Mouse (Mus musculus): Measurements from ENCODE around the gene Edf1. TPM values are rescaled to one million over a fixed set of nuclear protein-coding genes. Genes with fewer than 3 reads are reported as not detected.
A peak's percentile ranks its signal among the peaks of the same experiment; 100 is the strongest.

Edf1 gene
- polyA plus RNA-seq (2014; fragmentation: Nextera tagmentation; extraction: Ambion mirVana), result 380 and 436 TPM in 2 replicates

GRCm38 (mm10) chr2:25557221-25557963 lies at the start of gene Edf1:
TSS of gene Edf1 (plus strand) at chr2:25557847.
- peak; percentile 97 for ATAC-seq (ENCODE audit: low FRiP score)
- Histone ChIP-seq H3K9me3 (ENCODE audit: control insufficient read depth, low read length) (no peaks in the 10 kb centered on the region), H3K9ac (ENCODE audit: low read depth, low read length) (peak within 1 kb of the TSS; percentile 94), H3K4me3 (ENCODE audit: low read depth, low read length) (peak within 1 kb of the TSS; percentile 97), H3K36me3 (ENCODE audit: control insufficient read depth, insufficient read depth, low read length) (peaks cover 8% of the 10 kb centered on the region), H3K27me3 (ENCODE audit: control insufficient read depth, insufficient read depth, low read length) (no peaks in the 10 kb centered on the region), H3K4me1 (replicated peaks; ENCODE audit: control insufficient read depth, insufficient read depth, low read length) (peaks cover 3% of the 10 kb centered on the region; the same call in 1 of the 2 replicates), H3K4me2 (replicated peaks; ENCODE audit: low read depth, low read length) (peak within 1 kb of the TSS; percentile 84), H3K27ac (ENCODE audit: low read depth, low read length) (peak within 1 kb of the TSS; percentile 70)
- WGBS, result under 1% methylated on average over 61 of the region's 61 CpGs
- peak; percentile 95 for DNase-seq (ENCODE audit: low spot score)

- Histone ChIP-seq H3K9me3 (ENCODE audit: control insufficient read depth, low read length) (no peaks in the 10 kb centered on the region), H3K27me3 (ENCODE audit: control insufficient read depth, insufficient read depth, low read length) (no peaks in the 10 kb centered on the region), H3K27ac (ENCODE audit: low read depth, low read length) (no peak overlapping the region), H3K4me3 (ENCODE audit: low read depth, low read length) (no peak overlapping the region), H3K9ac (ENCODE audit: low read depth, low read length) (no peak overlapping the region), H3K4me1 (replicated peaks; ENCODE audit: control insufficient read depth, insufficient read depth, low read length) (no peaks in the 10 kb centered on the region), H3K4me2 (replicated peaks; ENCODE audit: low read depth, low read length) (no peak overlapping the region), H3K36me3 (ENCODE audit: control insufficient read depth, insufficient read depth, low read length) (no peaks in the 10 kb centered on the region)
- ATAC-seq (ENCODE audit: low FRiP score) (no peak), DNase-seq (ENCODE audit: low spot score) (no peak)
- WGBS, result 68% methylated on average over 3 of the region's 3 CpGs
Measured at GRCm38 (mm10) chr2:25509912-25510311, 47.7 kb upstream of the Edf1 start.

- DNase-seq (ENCODE audit: low spot score), result no peak
- H3K27ac ChIP-seq (ENCODE audit: low read depth, low read length), result no peak overlapping the region
- no peak overlapping the region for H3K9ac ChIP-seq (ENCODE audit: low read depth, low read length)
- peaks cover 13% of the 10 kb centered on the region for H3K36me3 ChIP-seq (ENCODE audit: control insufficient read depth, insufficient read depth, low read length)
- no peak overlapping the region for H3K4me2 ChIP-seq (replicated peaks; ENCODE audit: low read depth, low read length)
- ATAC-seq (ENCODE audit: low FRiP score), result no peak
- WGBS, result 89% methylated on average over 9 of the region's 9 CpGs
- H3K4me1 ChIP-seq (replicated peaks; ENCODE audit: control insufficient read depth, insufficient read depth, low read length), result no peaks in the 10 kb centered on the region
- no peak overlapping the region for H3K4me3 ChIP-seq (ENCODE audit: low read depth, low read length)
- no peaks in the 10 kb centered on the region for H3K9me3 ChIP-seq (ENCODE audit: control insufficient read depth, low read length)
- H3K27me3 ChIP-seq (ENCODE audit: control insufficient read depth, insufficient read depth, low read length), result no peaks in the 10 kb centered on the region
Measured at GRCm38 (mm10) chr2:25526510-25527302, 30.9 kb upstream of the Edf1 start.

- Histone ChIP-seq H3K9me3 (ENCODE audit: control insufficient read depth, low read length) (no peaks in the 10 kb centered on the region), H3K27me3 (ENCODE audit: control insufficient read depth, insufficient read depth, low read length) (no peaks in the 10 kb centered on the region), H3K4me3 (ENCODE audit: low read depth, low read length) (no peak overlapping the region), H3K9ac (ENCODE audit: low read depth, low read length) (no peak overlapping the region), H3K27ac (ENCODE audit: low read depth, low read length) (no peak overlapping the region), H3K4me2 (replicated peaks; ENCODE audit: low read depth, low read length) (no peak overlapping the region), H3K36me3 (ENCODE audit: control insufficient read depth, insufficient read depth, low read length) (peaks cover 3% of the 10 kb centered on the region; the same call in 1 of the 2 replicates), H3K4me1 (replicated peaks; ENCODE audit: control insufficient read depth, insufficient read depth, low read length) (no peaks in the 10 kb centered on the region)
- DNase-seq (ENCODE audit: low spot score) (no peak), ATAC-seq (ENCODE audit: low FRiP score) (no peak)
- 98% methylated on average over 2 of the region's 2 CpGs for WGBS
Measured at GRCm38 (mm10) chr2:25533707-25534106, 23.9 kb upstream of the Edf1 start.

GRCm38 (mm10) chr2:25534178-25534865 lies 23.3 kb upstream of the Edf1 start:
- Histone ChIP-seq H3K36me3 (ENCODE audit: control insufficient read depth, insufficient read depth, low read length) (peaks cover 3% of the 10 kb centered on the region; the same call in 1 of the 2 replicates), H3K27ac (ENCODE audit: low read depth, low read length) (no peak overlapping the region), H3K4me3 (ENCODE audit: low read depth, low read length) (no peak overlapping the region), H3K27me3 (ENCODE audit: control insufficient read depth, insufficient read depth, low read length) (no peaks in the 10 kb centered on the region), H3K4me1 (replicated peaks; ENCODE audit: control insufficient read depth, insufficient read depth, low read length) (no peaks in the 10 kb centered on the region), H3K9me3 (ENCODE audit: control insufficient read depth, low read length) (no peaks in the 10 kb centered on the region), H3K4me2 (replicated peaks; ENCODE audit: low read depth, low read length) (no peak overlapping the region), H3K9ac (ENCODE audit: low read depth, low read length) (no peak overlapping the region)
- 97% methylated on average over 3 of the region's 3 CpGs for WGBS
- ATAC-seq (ENCODE audit: low FRiP score), result no peak
- DNase-seq (ENCODE audit: low spot score), result no peak

- Histone ChIP-seq H3K36me3 (ENCODE audit: control insufficient read depth, insufficient read depth, low read length) (peaks cover 3% of the 10 kb centered on the region; the same call in 1 of the 2 replicates), H3K27ac (ENCODE audit: low read depth, low read length) (no peak overlapping the region), H3K27me3 (ENCODE audit: control insufficient read depth, insufficient read depth, low read length) (no peaks in the 10 kb centered on the region), H3K9ac (ENCODE audit: low read depth, low read length) (no peak overlapping the region), H3K4me1 (replicated peaks; ENCODE audit: control insufficient read depth, insufficient read depth, low read length) (no peaks in the 10 kb centered on the region), H3K4me3 (ENCODE audit: low read depth, low read length) (no peak overlapping the region), H3K9me3 (ENCODE audit: control insufficient read depth, low read length) (no peaks in the 10 kb centered on the region), H3K4me2 (replicated peaks; ENCODE audit: low read depth, low read length) (no peak overlapping the region)
- DNase-seq (ENCODE audit: low spot score) (no peak), ATAC-seq (ENCODE audit: low FRiP score) (no peak)
- WGBS, result 93% methylated on average over 2 of the region's 2 CpGs
Measured at GRCm38 (mm10) chr2:25534866-25535182, 22.8 kb upstream of the Edf1 start.

GRCm38 (mm10) chr2:25536531-25536930 lies 21.1 kb upstream of the Edf1 start:
- no peak overlapping the region for H3K27ac ChIP-seq (ENCODE audit: low read depth, low read length)
- DNase-seq (ENCODE audit: low spot score), result no peak
- H3K27me3 ChIP-seq (ENCODE audit: control insufficient read depth, insufficient read depth, low read length), result no peaks in the 10 kb centered on the region
- H3K4me1 ChIP-seq (replicated peaks; ENCODE audit: control insufficient read depth, insufficient read depth, low read length), result no peaks in the 10 kb centered on the region
- no peak overlapping the region for H3K4me2 ChIP-seq (replicated peaks; ENCODE audit: low read depth, low read length)
- no peak overlapping the region for H3K9ac ChIP-seq (ENCODE audit: low read depth, low read length)
- no peak overlapping the region for H3K4me3 ChIP-seq (ENCODE audit: low read depth, low read length)
- ATAC-seq (ENCODE audit: low FRiP score), result no peak
- WGBS, result 94% methylated on average over 8 of the region's 8 CpGs
- no peaks in the 10 kb centered on the region for H3K9me3 ChIP-seq (ENCODE audit: control insufficient read depth, low read length)
- no peaks in the 10 kb centered on the region for H3K36me3 ChIP-seq (ENCODE audit: control insufficient read depth, insufficient read depth, low read length)

GRCm38 (mm10) chr2:25540541-25540948 lies 17.1 kb upstream of the Edf1 start:
- WGBS, result 89% methylated on average over 4 of the region's 4 CpGs
- Histone ChIP-seq H3K4me3 (ENCODE audit: low read depth, low read length) (no peak overlapping the region), H3K27me3 (ENCODE audit: control insufficient read depth, insufficient read depth, low read length) (no peaks in the 10 kb centered on the region), H3K27ac (ENCODE audit: low read depth, low read length) (no peak overlapping the region), H3K4me2 (replicated peaks; ENCODE audit: low read depth, low read length) (no peak overlapping the region), H3K36me3 (ENCODE audit: control insufficient read depth, insufficient read depth, low read length) (no peaks in the 10 kb centered on the region), H3K9me3 (ENCODE audit: control insufficient read depth, low read length) (no peaks in the 10 kb centered on the region), H3K9ac (ENCODE audit: low read depth, low read length) (no peak overlapping the region), H3K4me1 (replicated peaks; ENCODE audit: control insufficient read depth, insufficient read depth, low read length) (no peaks in the 10 kb centered on the region)
- DNase-seq (ENCODE audit: low spot score) (no peak), ATAC-seq (ENCODE audit: low FRiP score) (no peak)

Measured in hindbrain, embryonic 11.5 days (tissue).